Mouse (Mus musculus) lung, postnatal 0 days (tissue): ENCODE results near the gene Hcn2.

Experiments
- CTCF ChIP-seq: IDR thresholded peaks from 2 replicates; pipeline ENCODE4 v1.5.1; 2016; ENCODE audit warnings: antibody characterized with exemption, mild to moderate bottlenecking
- EP300 ChIP-seq: IDR thresholded peaks from 2 replicates; pipeline ENCODE4 v1.6.1; 2016; ENCODE audit warnings: antibody characterized with exemption, mild to moderate bottlenecking, control low read depth

GRCm38 (mm10) chr10:79755854-79756253 is 39.4 kb downstream of the Hcn2 start:
- TF ChIP-seq EP300 = no peak
- no peak for TF ChIP-seq CTCF
